Mouse (Mus musculus): ENCODE results near the gene Emc4.
A peak's percentile ranks its signal among the peaks of the same experiment; 100 is the strongest.

- no peak for TF ChIP-seq CTCF (IDR thresholded peaks at IDR 0.05 in 2 of 3, conservative IDR thresholded peaks at IDR 0.05 in 1 of 3; ENCODE audit: control insufficient read depth in 1 of 3, insufficient read depth in 1 of 3, low read depth in 2 of 3, low read length in 3 of 3, poor library complexity in 1 of 3, severe bottlenecking in 1 of 3)
- TF ChIP-seq SMC3 (IDR thresholded peaks at IDR 0.05; ENCODE audit: low read depth, low read length): no peak
- TF ChIP-seq EP300 (IDR thresholded peaks at IDR 0.05; ENCODE audit: low read depth in 1 of 2, low read length in 2 of 2): peak; percentile 5 to 63; a peak in 1 of 4 replicates
- TF ChIP-seq POLR2AphosphoS2 (IDR thresholded peaks at IDR 0.05; ENCODE audit: low read length): no peak
- TF ChIP-seq TAL1 (IDR thresholded peaks at IDR 0.05; ENCODE audit: low read length): peak; percentile 46
- 0 out of 2 replicates have a peak, but pooled peaks have one; percentile 20 for TF ChIP-seq MAX (IDR thresholded peaks at IDR 0.05; ENCODE audit: low read length)
- peak; percentile 50 for TF ChIP-seq GATA1 (IDR thresholded peaks at IDR 0.05; ENCODE audit: low read depth, low read length)
- TF ChIP-seq NRF1 (IDR thresholded peaks at IDR 0.05; ENCODE audit: insufficient read depth, low read depth, low read length, poor library complexity, severe bottlenecking): no peak
These were observed 24.9 kb upstream of the Emc4 start for GRCm38 (mm10) chr2:112392689-112393088.
